Mouse (Mus musculus) forebrain, postnatal 0 days (tissue): ENCODE data around the gene Ostm1. TPM values are rescaled to one million over a fixed set of nuclear protein-coding genes. Genes with fewer than 3 reads are reported as not detected.

Experiments
- ATAC-seq: fragments of 200-750 bp; cut with Nextera tagmentation; 2 replicates; pipeline ENCODE4 v1.8.0; 2017; ENCODE audit warnings: mild to moderate bottlenecking, moderate library complexity
- DNase-seq: peaks from one replicate; pipeline ENCODE4 v3.0.0-alpha.2; 2015
- H3K27ac ChIP-seq: fragments of 300-500 bp; sonication (generic); 2 replicates; pipeline ENCODE4 v1.5.1; 2014; ENCODE audit warnings: low read depth, mild to moderate bottlenecking, antibody characterized with exemption, low read length, moderate library complexity, mixed read lengths
- H3K27me3 ChIP-seq: fragments of 300-500 bp; sonication (generic); 2 replicates; pipeline ENCODE4 v1.6.1; 2014; ENCODE audit warnings: mild to moderate bottlenecking, low read length, mixed read lengths; ENCODE audit not compliant: insufficient read depth
- H3K36me3 ChIP-seq: fragments of 300-500 bp; sonication (generic); 2 replicates; pipeline ENCODE4 v1.6.1; 2014; ENCODE audit warnings: mild to moderate bottlenecking, moderate library complexity; ENCODE audit not compliant: insufficient read depth
- H3K4me1 ChIP-seq: fragments of 300-500 bp; sonication (generic); 2 replicates; pipeline ENCODE4 v1.6.1; 2014; ENCODE audit warnings: antibody characterized with exemption; ENCODE audit not compliant: insufficient read depth
- H3K4me2 ChIP-seq: fragments of 300-500 bp; sonication (generic); 2 replicates; pipeline ENCODE4 v1.6.1; 2014; ENCODE audit warnings: low read depth, mild to moderate bottlenecking, moderate library complexity
- H3K4me3 ChIP-seq: fragments of 300-500 bp; sonication (generic); 2 replicates; pipeline ENCODE4 v1.5.1; 2014; ENCODE audit warnings: low read depth, low read length, mixed read lengths
- H3K9ac ChIP-seq: fragments of 300-500 bp; sonication (generic); 2 replicates; pipeline ENCODE4 v1.6.1; 2014; ENCODE audit warnings: mild to moderate bottlenecking
- H3K9me3 ChIP-seq: fragments of 300-500 bp; sonication (generic); 2 replicates; pipeline ENCODE4 v1.6.1; 2016; ENCODE audit warnings: low read length
- CTCF ChIP-seq: sonication (generic); IDR thresholded peaks from 2 replicates; pipeline ENCODE4 v1.5.1; 2016; ENCODE audit warnings: antibody characterized with exemption, control low read depth, low read depth
- WGBS: fragments of 180-500 bp; shearing (Covaris S2); extraction: QIAGEN DNeasy Blood & Tissue Kit; methylation state at CpG from one replicate; pipeline ENCODE4 v1.1.7; 2014; 5-methylcytosine and 5-hydroxymethylcytosine counted together
- polyA plus RNA-seq: library from polyadenylated mRNA; unstranded; fragments of >200 nt; fragmentation: Nextera tagmentation; extraction: Ambion mirVana; gene quantifications from 2 replicates; pipeline ENCODE4 v1.2.1, GENCODE M21; 2015
- total RNA-seq: library from RNA; depleted of rRNA; stranded (reverse); fragments of >200 nt; gene quantifications from 2 replicates; pipeline ENCODE4 v1.2.3, GENCODE M21; 2014

Ostm1 gene
- total and polyA plus RNA-seq, 2 experiments from 2014 or later: 39.2 to 44.6 TPM

- H3K4me1 ChIP-seq: no peaks in the 10 kb centered on the region
- DNase-seq: peak; percentile 17
- peaks cover 4% of the 10 kb centered on the region for H3K27me3 ChIP-seq
- peak overlapping the region; percentile 83 for H3K4me2 ChIP-seq
- WGBS: 11% methylated on average over 12 of the region's 12 CpGs
- no peak for TF ChIP-seq CTCF
- no peak for ATAC-seq
- no peak overlapping the region for H3K27ac ChIP-seq
- no peaks in the 10 kb centered on the region for H3K9me3 ChIP-seq
- H3K4me3 ChIP-seq: no peak overlapping the region
- no peak overlapping the region for H3K9ac ChIP-seq
- no peaks in the 10 kb centered on the region for H3K36me3 ChIP-seq
Measured at GRCm38 (mm10) chr10:42613075-42613474, 29.5 kb downstream of the Ostm1 start.

- Histone ChIP-seq H3K4me1 (no peaks in the 10 kb centered on the region), H3K36me3 (no peaks in the 10 kb centered on the region), H3K4me3 (peak overlapping the region; percentile 40), H3K9ac (peak overlapping the region; percentile 47), H3K9me3 (no peaks in the 10 kb centered on the region), H3K4me2 (peak overlapping the region; percentile 83), H3K27me3 (peaks cover 4% of the 10 kb centered on the region), H3K27ac (no peak overlapping the region)
- ATAC-seq: peak; percentile 73
- WGBS: 1% methylated on average over 35 of the region's 40 CpGs
- 0 out of 2 replicates have a peak, but pooled peaks have one; percentile 4 for TF ChIP-seq CTCF
- peak; percentile 57 for DNase-seq
Measured at GRCm38 (mm10) chr10:42613639-42614381, 30.2 kb downstream of the Ostm1 start.

- Histone ChIP-seq H3K36me3 (no peaks in the 10 kb centered on the region), H3K4me2 (no peak overlapping the region), H3K27ac (no peak overlapping the region), H3K4me3 (no peak overlapping the region), H3K9ac (no peak overlapping the region), H3K4me1 (no peaks in the 10 kb centered on the region), H3K9me3 (no peaks in the 10 kb centered on the region), H3K27me3 (peaks cover 4% of the 10 kb centered on the region)
- TF ChIP-seq CTCF: no peak
- DNase-seq (no peak), ATAC-seq (no peak)
- WGBS: 42% methylated on average over 9 of the region's 9 CpGs
Measured at GRCm38 (mm10) chr10:42614766-42615165, 31.1 kb downstream of the Ostm1 start.

GRCm38 (mm10) chr10:42618291-42618690 lies 34.7 kb downstream of the Ostm1 start:
- no peaks in the 10 kb centered on the region for H3K4me1 ChIP-seq
- DNase-seq (no peak), ATAC-seq (no peak)
- no peak overlapping the region for H3K4me2 ChIP-seq
- H3K27ac ChIP-seq: no peak overlapping the region
- no peak overlapping the region for H3K4me3 ChIP-seq
- no peak overlapping the region for H3K9ac ChIP-seq
- no peaks in the 10 kb centered on the region for H3K9me3 ChIP-seq
- peaks cover 4% of the 10 kb centered on the region; the same call in 1 of the 2 replicates for H3K27me3 ChIP-seq
- TF ChIP-seq CTCF: no peak
- no peaks in the 10 kb centered on the region for H3K36me3 ChIP-seq
- 30% methylated on average over 2 of the region's 2 CpGs for WGBS

- no peaks in the 10 kb centered on the region for H3K9me3 ChIP-seq
- no peak overlapping the region for H3K9ac ChIP-seq
- H3K27ac ChIP-seq: no peak overlapping the region
- peaks cover 11% of the 10 kb centered on the region for H3K27me3 ChIP-seq
- H3K4me3 ChIP-seq: no peak overlapping the region
- H3K4me1 ChIP-seq: no peaks in the 10 kb centered on the region
- no peak for TF ChIP-seq CTCF
- H3K4me2 ChIP-seq: no peak overlapping the region
- 89% methylated on average over 2 of the region's 2 CpGs for WGBS
- no peaks in the 10 kb centered on the region for H3K36me3 ChIP-seq
- ATAC-seq: no peak
- DNase-seq: no peak
Measured at GRCm38 (mm10) chr10:42625907-42626306, 42.3 kb downstream of the Ostm1 start.

- H3K27me3 ChIP-seq: peaks cover 32% of the 10 kb centered on the region
- DNase-seq (peak; percentile 52), ATAC-seq (no peak; the same call in 1 of the 2 replicates)
- no peak overlapping the region for H3K27ac ChIP-seq
- peaks cover 13% of the 10 kb centered on the region; the same call in 1 of the 2 replicates for H3K4me1 ChIP-seq
- 9% methylated on average over 19 of the region's 19 CpGs for WGBS
- H3K4me2 ChIP-seq: no peak overlapping the region
- no peak overlapping the region for H3K4me3 ChIP-seq
- no peak overlapping the region for H3K9ac ChIP-seq
- no peaks in the 10 kb centered on the region for H3K36me3 ChIP-seq
- TF ChIP-seq CTCF: no peak
- no peaks in the 10 kb centered on the region for H3K9me3 ChIP-seq
Measured at GRCm38 (mm10) chr10:42630596-42631355, 47.2 kb downstream of the Ostm1 start.
